Mouse (Mus musculus): Measurements from ENCODE around the gene Rbm28.

Gene Rbm28

GRCm38 (mm10) chr6:29143608-29144007 lies 21.2 kb downstream of the Rbm28 start:
- DNase-seq (ENCODE audit: low spot score in 2 of 2), result peak; percentile 11 to 28

GRCm38 (mm10) chr6:29137441-29137840 lies 27.4 kb downstream of the Rbm28 start:
- DNase-seq (ENCODE audit: low spot score in 2 of 2), result no peak

GRCm38 (mm10) chr6:29133100-29133499 lies 31.7 kb downstream of the Rbm28 start:
- no peak for DNase-seq (ENCODE audit: low spot score in 2 of 2)

GRCm38 (mm10) chr6:29126878-29127426 lies 37.9 kb downstream of the Rbm28 start:
- no peak for DNase-seq (ENCODE audit: low spot score in 2 of 2)

GRCm38 (mm10) chr6:29119990-29120389 lies 44.8 kb downstream of the Rbm28 start:
- no peak for DNase-seq (ENCODE audit: low spot score in 2 of 2)

- DNase-seq (ENCODE audit: low spot score in 2 of 2), result no peak
These were observed 45.8 kb downstream of the Rbm28 start for GRCm38 (mm10) chr6:29118963-29119362.

GRCm38 (mm10) chr6:29118231-29118630 lies 46.6 kb downstream of the Rbm28 start:
- no peak for DNase-seq (ENCODE audit: low spot score in 2 of 2)

GRCm38 (mm10) chr6:29117417-29118104 lies 47.2 kb downstream of the Rbm28 start:
- peak in 1 of 2 experiments; percentile 9 for DNase-seq (ENCODE audit: low spot score in 2 of 2)

- DNase-seq (ENCODE audit: low spot score in 2 of 2), result no peak
These were observed 49.0 kb downstream of the Rbm28 start for GRCm38 (mm10) chr6:29115756-29116155.

GRCm38 (mm10) chr6:29111501-29111900 lies 53.3 kb downstream of the Rbm28 start:
- DNase-seq (ENCODE audit: low spot score in 2 of 2), result no peak

- DNase-seq (ENCODE audit: low spot score in 2 of 2), result no peak
These were observed 56.4 kb downstream of the Rbm28 start for GRCm38 (mm10) chr6:29108376-29108775.

- DNase-seq (ENCODE audit: low spot score in 2 of 2), result no peak
These were observed 63.5 kb downstream of the Rbm28 start for GRCm38 (mm10) chr6:29101248-29101864.

GRCm38 (mm10) chr6:29100423-29100822 lies 64.4 kb downstream of the Rbm28 start:
- no peak for DNase-seq (ENCODE audit: low spot score in 2 of 2)

GRCm38 (mm10) chr6:29099536-29100170 lies 65.2 kb downstream of the Rbm28 start:
- DNase-seq (ENCODE audit: low spot score in 2 of 2), result no peak

- no peak for DNase-seq (ENCODE audit: low spot score in 2 of 2)
These were observed 71.9 kb downstream of the Rbm28 start for GRCm38 (mm10) chr6:29092904-29093303.

GRCm38 (mm10) chr6:29092234-29092633 lies 72.6 kb downstream of the Rbm28 start:
- DNase-seq (ENCODE audit: low spot score in 2 of 2), result no peak

GRCm38 (mm10) chr6:29087921-29088709 lies 76.7 kb downstream of the Rbm28 start:
- no peak for DNase-seq (ENCODE audit: low spot score in 2 of 2)

GRCm38 (mm10) chr6:29084401-29084800 lies 80.4 kb downstream of the Rbm28 start:
- DNase-seq (ENCODE audit: low spot score in 2 of 2), result no peak

- peak; percentile 4 for DNase-seq (ENCODE audit: low spot score in 2 of 2)
These were observed 81.9 kb downstream of the Rbm28 start for GRCm38 (mm10) chr6:29082776-29083354.

GRCm38 (mm10) chr6:29081826-29082363 lies 82.9 kb downstream of the Rbm28 start:
- no peak for DNase-seq (ENCODE audit: low spot score in 2 of 2)

GRCm38 (mm10) chr6:29079291-29079690 lies 85.5 kb downstream of the Rbm28 start:
- DNase-seq (ENCODE audit: low spot score in 2 of 2), result no peak

Measured in urinary bladder, adult 18-20 months (tissue).